Mouse (Mus musculus) thymus, adult 2 months (tissue): ENCODE measurements around the gene Zfp598.

Source experiments
- CTCF ChIP-seq: fragments of 200-500 bp; IDR thresholded peaks from 2 replicates; pipeline ENCODE4 v1.5.1; 2012; ENCODE audit warnings: mild to moderate bottlenecking, control low read depth, low read length, moderate library complexity, borderline replicate concordance; ENCODE audit not compliant: control insufficient read depth, poor library complexity, insufficient read depth; ENCODE audit errors: extremely low read depth
- POLR2A ChIP-seq: fragments of 200-500 bp; IDR thresholded peaks from 2 replicates; pipeline ENCODE4 v1.6.1; 2012; ENCODE audit warnings: mild to moderate bottlenecking, low read length, control low read depth, moderate library complexity; ENCODE audit not compliant: control insufficient read depth, poor library complexity, insufficient read depth; ENCODE audit errors: extremely low read depth

GRCm38 (mm10) chr17:24723881-24724180 is 54.3 kb downstream of the Zfp598 start:
- no peak for TF ChIP-seq POLR2A
- no peak for TF ChIP-seq CTCF
